Mouse (Mus musculus): ENCODE results near the gene Dhx37. TPM values are rescaled to one million over a fixed set of nuclear protein-coding genes. Genes with fewer than 3 reads are reported as not detected.
A peak's percentile ranks its signal among the peaks of the same experiment; 100 is the strongest.

The Dhx37 gene
- polyA plus RNA-seq, 1 experiment from 2014 or later, result 8.2 TPM

- 71% methylated on average over 5 of the region's 5 CpGs for WGBS
- Histone ChIP-seq H3K4me2 (ENCODE audit: low read length) (no peak overlapping the region), H3K27ac (replicated peaks in 1 of 2; ENCODE audit: control insufficient read depth in 1 of 2, insufficient read depth in 1 of 2, low read depth in 2 of 2, low read length in 2 of 2) (0 out of 4 replicates have a peak overlapping the region, but pooled peaks of 1 of the 2 experiments have one; percentile 1), H3K4me1 (ENCODE audit: control insufficient read depth in 2 of 2, insufficient read depth in 2 of 2, low read length in 2 of 2) (peaks cover 0 to 11% of the 10 kb centered on the region in 2 experiments; a peak in 1 of 4 replicates), H3K27me3 (ENCODE audit: control insufficient read depth, insufficient read depth, low read length) (no peaks in the 10 kb centered on the region), H3K4me3 (ENCODE audit: control insufficient read depth in 1 of 2, insufficient read depth in 1 of 2, low read depth in 1 of 2, low read length in 2 of 2) (no peak overlapping the region), H3K9ac (ENCODE audit: low read length) (no peak overlapping the region), H3K9me3 (ENCODE audit: control insufficient read depth, low read length) (no peaks in the 10 kb centered on the region), H3K36me3 (ENCODE audit: control insufficient read depth, insufficient read depth, low read length) (peaks cover 33% of the 10 kb centered on the region)
- ATAC-seq (ENCODE audit: insufficient number of reproducible peaks, insufficient read depth, low FRiP score, low read depth), result no peak
Observed at GRCm38 (mm10) chr5:125381954-125382672, 51.8 kb downstream of the Dhx37 start.

- ATAC-seq (ENCODE audit: insufficient number of reproducible peaks, insufficient read depth, low FRiP score, low read depth), result no peak
- Histone ChIP-seq H3K9me3 (ENCODE audit: control insufficient read depth, low read length) (peaks cover 5% of the 10 kb centered on the region; the same call in 1 of the 2 replicates), H3K4me3 (ENCODE audit: control insufficient read depth in 1 of 2, insufficient read depth in 1 of 2, low read depth in 1 of 2, low read length in 2 of 2) (no peak overlapping the region), H3K4me1 (ENCODE audit: control insufficient read depth in 2 of 2, insufficient read depth in 2 of 2, low read length in 2 of 2) (no peaks in the 10 kb centered on the region), H3K27me3 (ENCODE audit: control insufficient read depth, insufficient read depth, low read length) (no peaks in the 10 kb centered on the region), H3K36me3 (ENCODE audit: control insufficient read depth, insufficient read depth, low read length) (peaks cover 11% of the 10 kb centered on the region), H3K27ac (replicated peaks in 1 of 2; ENCODE audit: control insufficient read depth in 1 of 2, insufficient read depth in 1 of 2, low read depth in 2 of 2, low read length in 2 of 2) (no peak overlapping the region), H3K9ac (ENCODE audit: low read length) (no peak overlapping the region), H3K4me2 (ENCODE audit: low read length) (no peak overlapping the region)
- WGBS, result 83% methylated on average over 5 of the region's 5 CpGs
Observed at GRCm38 (mm10) chr5:125378919-125379318, 55.0 kb downstream of the Dhx37 start.

- ATAC-seq (ENCODE audit: insufficient number of reproducible peaks, insufficient read depth, low FRiP score, low read depth), result no peak
- Histone ChIP-seq H3K36me3 (ENCODE audit: control insufficient read depth, insufficient read depth, low read length) (no peaks in the 10 kb centered on the region), H3K27me3 (ENCODE audit: control insufficient read depth, insufficient read depth, low read length) (no peaks in the 10 kb centered on the region), H3K27ac (replicated peaks in 1 of 2; ENCODE audit: control insufficient read depth in 1 of 2, insufficient read depth in 1 of 2, low read depth in 2 of 2, low read length in 2 of 2) (no peak overlapping the region), H3K9me3 (ENCODE audit: control insufficient read depth, low read length) (peaks cover 7% of the 10 kb centered on the region; the same call in 1 of the 2 replicates), H3K4me3 (ENCODE audit: control insufficient read depth in 1 of 2, insufficient read depth in 1 of 2, low read depth in 1 of 2, low read length in 2 of 2) (no peak overlapping the region), H3K9ac (ENCODE audit: low read length) (no peak overlapping the region), H3K4me2 (ENCODE audit: low read length) (no peak overlapping the region), H3K4me1 (ENCODE audit: control insufficient read depth in 2 of 2, insufficient read depth in 2 of 2, low read length in 2 of 2) (no peaks in the 10 kb centered on the region)
- WGBS, result 60% methylated on average over 7 of the region's 7 CpGs
Observed at GRCm38 (mm10) chr5:125377214-125377613, 56.7 kb downstream of the Dhx37 start.

GRCm38 (mm10) chr5:125375871-125376270 is 58.0 kb downstream of the Dhx37 start:
- Histone ChIP-seq H3K4me3 (ENCODE audit: control insufficient read depth in 1 of 2, insufficient read depth in 1 of 2, low read depth in 1 of 2, low read length in 2 of 2) (no peak overlapping the region), H3K36me3 (ENCODE audit: control insufficient read depth, insufficient read depth, low read length) (no peaks in the 10 kb centered on the region), H3K4me2 (ENCODE audit: low read length) (no peak overlapping the region), H3K27ac (replicated peaks in 1 of 2; ENCODE audit: control insufficient read depth in 1 of 2, insufficient read depth in 1 of 2, low read depth in 2 of 2, low read length in 2 of 2) (no peak overlapping the region), H3K4me1 (ENCODE audit: control insufficient read depth in 2 of 2, insufficient read depth in 2 of 2, low read length in 2 of 2) (no peaks in the 10 kb centered on the region), H3K27me3 (ENCODE audit: control insufficient read depth, insufficient read depth, low read length) (no peaks in the 10 kb centered on the region), H3K9me3 (ENCODE audit: control insufficient read depth, low read length) (peaks cover 7% of the 10 kb centered on the region; the same call in 1 of the 2 replicates), H3K9ac (ENCODE audit: low read length) (no peak overlapping the region)
- 76% methylated on average over 2 of the region's 2 CpGs for whole genome bisulfite sequencing
- ATAC-seq (ENCODE audit: insufficient number of reproducible peaks, insufficient read depth, low FRiP score, low read depth), result no peak

GRCm38 (mm10) chr5:125372027-125372426 is 61.9 kb downstream of the Dhx37 start:
- Histone ChIP-seq H3K27me3 (ENCODE audit: control insufficient read depth, insufficient read depth, low read length) (no peaks in the 10 kb centered on the region), H3K9me3 (ENCODE audit: control insufficient read depth, low read length) (peaks cover 7% of the 10 kb centered on the region; the same call in 1 of the 2 replicates), H3K27ac (replicated peaks in 1 of 2; ENCODE audit: control insufficient read depth in 1 of 2, insufficient read depth in 1 of 2, low read depth in 2 of 2, low read length in 2 of 2) (no peak overlapping the region), H3K4me2 (ENCODE audit: low read length) (no peak overlapping the region), H3K9ac (ENCODE audit: low read length) (no peak overlapping the region), H3K4me1 (ENCODE audit: control insufficient read depth in 2 of 2, insufficient read depth in 2 of 2, low read length in 2 of 2) (no peaks in the 10 kb centered on the region), H3K4me3 (ENCODE audit: control insufficient read depth in 1 of 2, insufficient read depth in 1 of 2, low read depth in 1 of 2, low read length in 2 of 2) (no peak overlapping the region), H3K36me3 (ENCODE audit: control insufficient read depth, insufficient read depth, low read length) (no peaks in the 10 kb centered on the region)
- WGBS, result 38% methylated on average over 4 of the region's 4 CpGs
- ATAC-seq (ENCODE audit: insufficient number of reproducible peaks, insufficient read depth, low FRiP score, low read depth), result no peak

- no peak for ATAC-seq (ENCODE audit: insufficient number of reproducible peaks, insufficient read depth, low FRiP score, low read depth)
- H3K27me3 ChIP-seq (ENCODE audit: control insufficient read depth, insufficient read depth, low read length), result no peaks in the 10 kb centered on the region
- WGBS, result 64% methylated on average over 7 of the region's 7 CpGs
Observed at GRCm38 (mm10) chr5:125370950-125371693, 62.8 kb downstream of the Dhx37 start.

GRCm38 (mm10) chr5:125368568-125368967 is 65.4 kb downstream of the Dhx37 start:
- H3K27me3 ChIP-seq (ENCODE audit: control insufficient read depth, insufficient read depth, low read length), result no peaks in the 10 kb centered on the region
- H3K4me3 ChIP-seq (ENCODE audit: control insufficient read depth in 1 of 2, insufficient read depth in 1 of 2, low read depth in 1 of 2, low read length in 2 of 2), result no peak overlapping the region
- no peaks in the 10 kb centered on the region for H3K36me3 ChIP-seq (ENCODE audit: control insufficient read depth, insufficient read depth, low read length)
- 1% methylated on average over 4 of the region's 4 CpGs for WGBS
- H3K4me1 ChIP-seq (ENCODE audit: control insufficient read depth in 2 of 2, insufficient read depth in 2 of 2, low read length in 2 of 2), result peaks cover 0 to 8% of the 10 kb centered on the region in 2 experiments; a peak in 2 of 4 replicates
- 0 out of 2 replicates have a peak, but pooled peaks have one; percentile 15 for ATAC-seq (ENCODE audit: insufficient number of reproducible peaks, insufficient read depth, low FRiP score, low read depth)
- H3K4me2 ChIP-seq (ENCODE audit: low read length), result no peak overlapping the region
- H3K9ac ChIP-seq (ENCODE audit: low read length), result no peak overlapping the region
- H3K27ac ChIP-seq (replicated peaks in 1 of 2; ENCODE audit: control insufficient read depth in 1 of 2, insufficient read depth in 1 of 2, low read depth in 2 of 2, low read length in 2 of 2), result no peak overlapping the region
- H3K9me3 ChIP-seq (ENCODE audit: control insufficient read depth, low read length), result 0 out of 2 replicates have a peak, but pooled peaks cover 2% of the 10 kb centered on the region

More at GRCm38 (mm10) chr5:125370950-125371693, 62.8 kb downstream of the Dhx37 start:
- Histone ChIP-seq H3K36me3 (ENCODE audit: control insufficient read depth, insufficient read depth, low read length) (no peaks in the 10 kb centered on the region), H3K27ac (replicated peaks in 1 of 2; ENCODE audit: control insufficient read depth in 1 of 2, insufficient read depth in 1 of 2, low read depth in 2 of 2, low read length in 2 of 2) (no peak overlapping the region), H3K9ac (ENCODE audit: low read length) (no peak overlapping the region), H3K9me3 (ENCODE audit: control insufficient read depth, low read length) (peaks cover 9% of the 10 kb centered on the region; the same call in 1 of the 2 replicates), H3K4me2 (ENCODE audit: low read length) (no peak overlapping the region), H3K4me1 (ENCODE audit: control insufficient read depth in 2 of 2, insufficient read depth in 2 of 2, low read length in 2 of 2) (no peaks in the 10 kb centered on the region), H3K4me3 (ENCODE audit: control insufficient read depth in 1 of 2, insufficient read depth in 1 of 2, low read depth in 1 of 2, low read length in 2 of 2) (no peak overlapping the region)

Data from heart, embryonic 14.5 days (tissue).